Mouse (Mus musculus) ES-Bruce4 (cell line): ENCODE data around the gene Cel. TPM values are rescaled to one million over a fixed set of nuclear protein-coding genes. Genes with fewer than 3 reads are reported as not detected.

Experiments used
- H3K27ac ChIP-seq: 2 replicates; pipeline ENCODE4 v1.5.1; 2012; ENCODE audit warnings: low read length, inconsistent platforms; ENCODE audit not compliant: insufficient read depth
- H3K27me3 ChIP-seq: 2 replicates; pipeline ENCODE4 v1.6.1; 2012; ENCODE audit warnings: mild to moderate bottlenecking, low read length, inconsistent platforms; ENCODE audit not compliant: control insufficient read depth, poor library complexity, insufficient read depth, severe bottlenecking
- H3K36me3 ChIP-seq: 2 replicates; pipeline ENCODE4 v1.6.1; 2012; ENCODE audit warnings: inconsistent platforms, mild to moderate bottlenecking, low read length, moderate library complexity; ENCODE audit not compliant: control insufficient read depth, poor library complexity, insufficient read depth, severe bottlenecking
- H3K4me1 ChIP-seq: one replicate; pipeline ENCODE4 v1.8.1; 2011; ENCODE audit warnings: low read length; ENCODE audit not compliant: control insufficient read depth, insufficient read depth
- H3K4me3 ChIP-seq: 2 replicates; pipeline ENCODE4 v1.5.1; 2011; ENCODE audit warnings: low read depth, mild to moderate bottlenecking, low read length
- H3K9ac ChIP-seq: 2 replicates; pipeline ENCODE4 v1.6.1; 2012; ENCODE audit warnings: low read depth, mild to moderate bottlenecking, inconsistent platforms; ENCODE audit not compliant: poor library complexity, severe bottlenecking
- H3K9me3 ChIP-seq: replicated peaks from 2 replicates; pipeline ENCODE4 v1.6.1; 2012; ENCODE audit warnings: mild to moderate bottlenecking, low read length, inconsistent platforms; ENCODE audit not compliant: control insufficient read depth, poor library complexity, insufficient read depth, severe bottlenecking
- CTCF ChIP-seq: IDR thresholded peaks from one replicate; pipeline ENCODE4 v1.8.1; 2011; ENCODE audit warnings: low read depth, low read length
- EP300 ChIP-seq: IDR thresholded peaks from 2 replicates; pipeline ENCODE4 v1.6.1; 2011; ENCODE audit warnings: low read depth, low read length; ENCODE audit not compliant: insufficient read depth
- POLR2A ChIP-seq: IDR thresholded peaks from one replicate; pipeline ENCODE4 v1.8.1; 2011; ENCODE audit warnings: low read length; ENCODE audit not compliant: insufficient read depth
- polyA plus RNA-seq: library from polyadenylated mRNA; stranded (reverse); fragments of >200 nt; gene quantifications from 2 replicates; pipeline ENCODE4 v1.2.4, GENCODE M21; 2011; ENCODE audit warnings: low read depth; ENCODE audit not compliant: missing spikeins, insufficient read depth, insufficient read length

Gene Cel
- polyA plus RNA-seq, 1 experiment, result not detected

- Histone ChIP-seq H3K9me3 (no peaks in the 10 kb centered on the region), H3K36me3 (no peaks in the 10 kb centered on the region), H3K27ac (peak overlapping the region; percentile 43), H3K4me3 (no peak overlapping the region), H3K9ac (no peak overlapping the region), H3K4me1 (peaks cover 20% of the 10 kb centered on the region), H3K27me3 (no peaks in the 10 kb centered on the region)
- TF ChIP-seq EP300 (no peak), CTCF (no peak), POLR2A (no peak)
Observed at GRCm38 (mm10) chr2:28606601-28607340, 43.6 kb upstream of the Cel start.

- no peak overlapping the region for H3K9ac ChIP-seq
- H3K4me1 ChIP-seq, result peaks cover 20% of the 10 kb centered on the region
- H3K36me3 ChIP-seq, result no peaks in the 10 kb centered on the region
- no peaks in the 10 kb centered on the region for H3K27me3 ChIP-seq
- peak overlapping the region; percentile 43 for H3K27ac ChIP-seq
- no peaks in the 10 kb centered on the region for H3K9me3 ChIP-seq
- no peak overlapping the region for H3K4me3 ChIP-seq
- no peak for TF ChIP-seq POLR2A
- TF ChIP-seq EP300, result no peak
- TF ChIP-seq CTCF, result no peak
Observed at GRCm38 (mm10) chr2:28605789-28606541, 42.8 kb upstream of the Cel start.

- H3K27me3 ChIP-seq, result no peaks in the 10 kb centered on the region
- H3K36me3 ChIP-seq, result no peaks in the 10 kb centered on the region
- H3K27ac ChIP-seq, result no peak overlapping the region
- TF ChIP-seq POLR2A (no peak), CTCF (no peak), EP300 (no peak)
- H3K4me1 ChIP-seq, result peaks cover 14% of the 10 kb centered on the region
- H3K9me3 ChIP-seq, result no peaks in the 10 kb centered on the region
- H3K4me3 ChIP-seq, result no peak overlapping the region
- H3K9ac ChIP-seq, result no peak overlapping the region
Observed at GRCm38 (mm10) chr2:28603542-28603941, 40.3 kb upstream of the Cel start.

GRCm38 (mm10) chr2:28601720-28602590 is 38.8 kb upstream of the Cel start:
- Histone ChIP-seq H3K36me3 (no peaks in the 10 kb centered on the region), H3K9me3 (no peaks in the 10 kb centered on the region), H3K27ac (no peak overlapping the region), H3K27me3 (no peaks in the 10 kb centered on the region), H3K9ac (no peak overlapping the region), H3K4me1 (peaks cover 10% of the 10 kb centered on the region), H3K4me3 (no peak overlapping the region)
- no peak for TF ChIP-seq POLR2A
- no peak for TF ChIP-seq EP300
- no peak for TF ChIP-seq CTCF

GRCm38 (mm10) chr2:28599569-28599900 is 36.3 kb upstream of the Cel start:
- no peaks in the 10 kb centered on the region for H3K4me1 ChIP-seq
- H3K27me3 ChIP-seq, result no peaks in the 10 kb centered on the region
- H3K4me3 ChIP-seq, result no peak overlapping the region
- TF ChIP-seq POLR2A (no peak), EP300 (no peak), CTCF (no peak)
- no peak overlapping the region for H3K27ac ChIP-seq
- H3K9me3 ChIP-seq, result no peaks in the 10 kb centered on the region
- H3K36me3 ChIP-seq, result no peaks in the 10 kb centered on the region
- no peak overlapping the region for H3K9ac ChIP-seq
